Mouse (Mus musculus) kidney, adult 2 months (tissue): ENCODE data around the gene Cacybp.

Experiments
- CTCF ChIP-seq: fragments of 200-500 bp; conservative IDR thresholded peaks from 2 replicates; pipeline ENCODE4 v1.5.1; 2011; ENCODE audit warnings: low read depth, mild to moderate bottlenecking, control low read depth, low read length, moderate library complexity, mixed read lengths; ENCODE audit not compliant: insufficient read depth, insufficient read length
- POLR2A ChIP-seq: fragments of 200-500 bp; IDR thresholded peaks from one replicate; pipeline ENCODE4 v1.6.1; 2011; ENCODE audit warnings: low read depth, low read length, control low read depth

- TF ChIP-seq POLR2A (no peak), CTCF (no peak)
Observed at GRCm38 (mm10) chr1:160245954-160246353, 33.3 kb upstream of the Cacybp start.
